Mouse (Mus musculus): Measurements from ENCODE around the gene Dus2.

DNA sequence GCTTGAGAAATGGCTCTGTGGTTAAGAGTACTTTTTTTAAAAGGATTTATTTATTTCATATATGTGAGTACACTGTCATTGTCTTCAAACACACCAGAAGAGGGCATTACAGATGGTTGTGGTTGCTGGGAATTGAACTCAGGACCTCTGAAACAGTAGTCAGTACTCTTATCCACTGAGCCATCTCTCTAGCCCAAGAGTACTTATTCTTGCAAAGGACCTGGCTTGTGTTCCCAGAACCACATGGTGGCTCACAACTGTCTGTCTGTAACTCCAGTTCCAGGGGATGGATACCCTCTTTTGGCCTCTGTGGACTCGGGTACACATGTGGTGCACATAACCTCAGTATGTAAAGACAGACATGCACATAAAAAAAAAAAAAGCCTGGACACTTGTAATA lies 21.8 kb upstream of the Dus2 start:
- no peak for TF ChIP-seq CTCF (IDR thresholded peaks at IDR 0.05; ENCODE audit: low read depth)
- no peak for TF ChIP-seq EP300 (IDR thresholded peaks at IDR 0.05; ENCODE audit: low read depth)

Data from liver, embryonic 14.5 days (tissue).